Mouse (Mus musculus) myocyte (in vitro differentiated cells): ENCODE results near the gene Tnc. TPM values are rescaled to one million over a fixed set of nuclear protein-coding genes. Genes with fewer than 3 reads are reported as not detected.

Experiments used
- H3K27me3 ChIP-seq: one replicate; pipeline ENCODE4 v1.6.1; 2011; ENCODE audit not compliant: control insufficient read depth, insufficient read depth, insufficient read length
- H3K36me3 ChIP-seq: one replicate; pipeline ENCODE4 v1.6.1; 2011; ENCODE audit not compliant: control insufficient read depth, insufficient read depth
- H3K4me2 ChIP-seq: one replicate; pipeline ENCODE4 v1.6.1; 2011; ENCODE audit warnings: low read depth, control low read depth
- H3K4me3 ChIP-seq: one replicate; pipeline ENCODE4 v1.5.1; 2011; ENCODE audit warnings: mild to moderate bottlenecking, control low read depth, moderate library complexity
- H3K79me2 ChIP-seq: one replicate; pipeline ENCODE4 v1.6.1; 2011; ENCODE audit not compliant: control insufficient read depth, insufficient read depth
- H3ac ChIP-seq: one replicate; pipeline ENCODE4 v1.6.1; 2011; ENCODE audit not compliant: control insufficient read depth, insufficient read length
- CEBPB ChIP-seq: IDR thresholded peaks from 2 replicates; pipeline ENCODE4 v1.6.1; 2011; ENCODE audit warnings: mild to moderate bottlenecking, moderate library complexity; ENCODE audit not compliant: poor library complexity, insufficient read depth, severe bottlenecking
- E2F4 ChIP-seq: IDR thresholded peaks from one replicate; pipeline ENCODE4 v1.6.1; 2011; ENCODE audit warnings: mild to moderate bottlenecking, control low read depth, moderate library complexity; ENCODE audit not compliant: insufficient read depth
- MAX ChIP-seq: IDR thresholded peaks from one replicate; pipeline ENCODE4 v1.6.1; 2011; ENCODE audit warnings: low read depth, mild to moderate bottlenecking, control low read depth
- MYOD1 ChIP-seq, 3 experiments: IDR thresholded peaks; one replicate each; pipeline ENCODE4 v1.6.1; 2011; ENCODE audit warnings: control low read depth in 2 of 3, low read depth in 2 of 3, mild to moderate bottlenecking in 2 of 3, moderate library complexity in 1 of 3; ENCODE audit not compliant: insufficient read length in 2 of 3, control insufficient read depth in 1 of 3
- MYOG ChIP-seq, 3 experiments: IDR thresholded peaks; one replicate each; pipeline ENCODE4 v1.6.1; 2011; ENCODE audit warnings: control low read depth in 2 of 3, low read depth in 2 of 3, mild to moderate bottlenecking in 2 of 3; ENCODE audit not compliant: insufficient read length in 2 of 3, control insufficient read depth in 1 of 3, insufficient read depth in 1 of 3
- POLR2A ChIP-seq: IDR thresholded peaks from one replicate; pipeline ENCODE4 v1.6.1; 2011; ENCODE audit warnings: low read depth, mild to moderate bottlenecking, control low read depth, moderate library complexity; ENCODE audit not compliant: insufficient read length
- POLR2AphosphoS2 ChIP-seq: IDR thresholded peaks from one replicate; pipeline ENCODE4 v1.6.1; 2011; ENCODE audit warnings: low read depth, control low read depth; ENCODE audit not compliant: insufficient read length
- REST ChIP-seq: IDR thresholded peaks from one replicate; pipeline ENCODE4 v1.6.1; 2011; ENCODE audit warnings: mild to moderate bottlenecking, control low read depth, moderate library complexity; ENCODE audit not compliant: insufficient read depth, insufficient read length
- SRF ChIP-seq: IDR thresholded peaks from one replicate; pipeline ENCODE4 v1.6.1; 2011; ENCODE audit warnings: low read depth; ENCODE audit not compliant: control insufficient read depth, insufficient read length
- TCF12 ChIP-seq: IDR thresholded peaks from one replicate; pipeline ENCODE4 v1.6.1; 2011; ENCODE audit warnings: mild to moderate bottlenecking, control low read depth; ENCODE audit not compliant: poor library complexity, insufficient read depth, severe bottlenecking
- TCF3 ChIP-seq: IDR thresholded peaks from one replicate; pipeline ENCODE4 v1.6.1; 2011; ENCODE audit warnings: low read depth, control low read depth; ENCODE audit not compliant: insufficient read length
- USF1 ChIP-seq: IDR thresholded peaks from one replicate; pipeline ENCODE4 v1.6.1; 2011; ENCODE audit warnings: low read depth, mild to moderate bottlenecking, control low read depth, moderate library complexity
- polyA plus RNA-seq: library from polyadenylated mRNA; unstranded; fragments of >200 nt; fragmentation: generic; extraction: Trizol; gene quantifications from one replicate; pipeline ENCODE4 v1.2.1, GENCODE M21; 2012; ENCODE audit warnings: missing spikeins

The Tnc gene
- polyA plus RNA-seq, 1 experiment = 183 TPM

- no peaks in the 10 kb centered on the region for H3K27me3 ChIP-seq
- H3K4me2 ChIP-seq = peak overlapping the region; percentile 62
- TF ChIP-seq TCF3 = no peak
- TF ChIP-seq MAX = no peak
- TF ChIP-seq MYOD1 (IDR thresholded peaks at IDR 0.05; ENCODE audit: control insufficient read depth in 1 of 3, insufficient read length in 2 of 3, low read depth in 2 of 3) = no peak
- TF ChIP-seq CEBPB = no peak
- no peak for TF ChIP-seq MYOG (IDR thresholded peaks at IDR 0.05; ENCODE audit: control insufficient read depth in 1 of 3, insufficient read depth in 1 of 3, insufficient read length in 2 of 3, low read depth in 2 of 3)
- TF ChIP-seq TCF12 = no peak
- no peak for TF ChIP-seq E2F4
- TF ChIP-seq SRF = no peak
- no peak for TF ChIP-seq POLR2AphosphoS2
- no peak for TF ChIP-seq REST
- TF ChIP-seq USF1 = no peak
- TF ChIP-seq POLR2A = no peak
- no peak overlapping the region for H3ac ChIP-seq
- no peak overlapping the region for H3K4me3 ChIP-seq
- no peaks in the 10 kb centered on the region for H3K79me2 ChIP-seq
- no peaks in the 10 kb centered on the region for H3K36me3 ChIP-seq
Measured at GRCm38 (mm10) chr4:64058048-64058855, 11.4 kb upstream of the Tnc start.

- no peak overlapping the region for H3ac ChIP-seq
- TF ChIP-seq CEBPB (no peak), SRF (peak; percentile 70)
- peaks cover 34% of the 10 kb centered on the region for H3K79me2 ChIP-seq
- H3K36me3 ChIP-seq = no peaks in the 10 kb centered on the region
- H3K27me3 ChIP-seq = no peaks in the 10 kb centered on the region
- H3K4me2 ChIP-seq = peak overlapping the region; percentile 78
- H3K4me3 ChIP-seq = no peak overlapping the region
Measured at GRCm38 (mm10) chr4:64048177-64048576, 1.4 kb upstream of the Tnc start.

- TF ChIP-seq E2F4 (no peak), MYOD1 (IDR thresholded peaks at IDR 0.05; ENCODE audit: control insufficient read depth in 1 of 3, insufficient read length in 2 of 3, low read depth in 2 of 3) (no peak), MYOG (IDR thresholded peaks at IDR 0.05; ENCODE audit: control insufficient read depth in 1 of 3, insufficient read depth in 1 of 3, insufficient read length in 2 of 3, low read depth in 2 of 3) (no peak), REST (no peak), CEBPB (no peak), USF1 (no peak)
- Histone ChIP-seq H3K4me3 (peak overlapping the region; percentile 84), H3K36me3 (peaks cover 19% of the 10 kb centered on the region), H3K79me2 (peaks cover 56% of the 10 kb centered on the region), H3K4me2 (peak overlapping the region; percentile 78), H3K27me3 (no peaks in the 10 kb centered on the region), H3ac (no peak overlapping the region)
Measured at GRCm38 (mm10) chr4:64043893-64044292, 2.9 kb downstream of the Tnc start.

- no peak overlapping the region for H3ac ChIP-seq
- peak overlapping the region; percentile 78 for H3K4me2 ChIP-seq
- peak overlapping the region; percentile 84 for H3K4me3 ChIP-seq
- TF ChIP-seq CEBPB (no peak), REST (no peak), MYOD1 (IDR thresholded peaks at IDR 0.05; ENCODE audit: control insufficient read depth in 1 of 3, insufficient read length in 2 of 3, low read depth in 2 of 3) (no peak), SRF (no peak), TCF3 (no peak), POLR2AphosphoS2 (no peak), MYOG (IDR thresholded peaks at IDR 0.05; ENCODE audit: control insufficient read depth in 1 of 3, insufficient read depth in 1 of 3, insufficient read length in 2 of 3, low read depth in 2 of 3) (no peak), E2F4 (no peak), MAX (no peak), TCF12 (no peak), POLR2A (no peak), USF1 (no peak)
- peaks cover 60% of the 10 kb centered on the region for H3K79me2 ChIP-seq
- H3K27me3 ChIP-seq = no peaks in the 10 kb centered on the region
- H3K36me3 ChIP-seq = peaks cover 19% of the 10 kb centered on the region
Measured at GRCm38 (mm10) chr4:64043371-64043770, 3.4 kb downstream of the Tnc start.

GRCm38 (mm10) chr4:64039091-64039490 lies 7.7 kb downstream of the Tnc start:
- TF ChIP-seq TCF3 = no peak
- TF ChIP-seq MYOG (IDR thresholded peaks at IDR 0.05; ENCODE audit: control insufficient read depth in 1 of 3, insufficient read depth in 1 of 3, insufficient read length in 2 of 3, low read depth in 2 of 3) = no peak
- no peak for TF ChIP-seq MYOD1 (IDR thresholded peaks at IDR 0.05; ENCODE audit: control insufficient read depth in 1 of 3, insufficient read length in 2 of 3, low read depth in 2 of 3)
- no peak for TF ChIP-seq SRF
- no peak for TF ChIP-seq E2F4
- no peak for TF ChIP-seq USF1
- TF ChIP-seq TCF12 = no peak
- no peak for TF ChIP-seq MAX
- H3K36me3 ChIP-seq = peaks cover 47% of the 10 kb centered on the region
- peaks cover 78% of the 10 kb centered on the region for H3K79me2 ChIP-seq
- no peak overlapping the region for H3K4me3 ChIP-seq
- H3K4me2 ChIP-seq = no peak overlapping the region
- H3ac ChIP-seq = no peak overlapping the region
- no peaks in the 10 kb centered on the region for H3K27me3 ChIP-seq
